Mouse (Mus musculus): Measurements from ENCODE around the gene Ang5. TPM values are rescaled to one million over a fixed set of nuclear protein-coding genes. Genes with fewer than 3 reads are reported as not detected.
"Not testable (repeated sequence)": the region's sequence is repeated elsewhere in the genome, so short reads cannot be mapped to it uniquely, and the experiment has no call there.

The Ang5 gene
- polyA plus RNA-seq, 1 experiment from 2014 or later = not detected

DNA sequence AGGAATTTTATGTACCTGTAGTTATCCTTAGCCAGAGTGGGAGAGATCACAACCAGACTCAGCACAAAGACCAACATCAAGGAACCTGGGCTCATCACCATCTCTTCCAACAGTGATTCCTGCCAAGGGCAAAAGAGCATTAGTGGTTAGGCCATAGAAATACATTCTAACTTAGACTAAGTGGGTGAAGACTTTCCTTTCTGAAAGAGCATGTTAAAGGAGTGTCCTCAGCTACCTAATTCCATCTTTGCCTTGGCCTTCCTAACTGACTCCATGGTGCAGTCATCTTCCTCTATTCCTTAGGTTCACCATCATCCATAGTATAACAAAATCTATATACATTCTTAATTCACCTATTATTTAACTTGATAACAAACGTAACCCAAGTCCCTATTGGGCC is 45.3 kb downstream of the Ang5 start, which contains the start of gene Ang6:
Gene Ang6, minus strand, starts transcription at position 101 of the 400 bp plus-strand sequence.
- H3K27me3 ChIP-seq (ENCODE audit: control insufficient read depth, insufficient read depth, low read length) = no peaks in the 10 kb centered on the region
- H3K9me3 ChIP-seq (ENCODE audit: control insufficient read depth, low read length) = no peaks in the 10 kb centered on the region
- no peak within 1 kb of the TSS for H3K9ac ChIP-seq (ENCODE audit: low read length)
- no peak within 1 kb of the TSS for H3K27ac ChIP-seq (replicated peaks)
- H3K36me3 ChIP-seq (ENCODE audit: control insufficient read depth, insufficient read depth, low read length) = no peaks in the 10 kb centered on the region
- ATAC-seq (ENCODE audit: low FRiP score, low TSS enrichment) (no peak), DNase-seq (ENCODE audit: low spot score) (no peak)
- no peak for TF ChIP-seq EP300 (optimal IDR thresholded peaks at IDR 0.05)
- no peak for TF ChIP-seq CTCF (IDR thresholded peaks at IDR 0.05; ENCODE audit: low read depth)
- no peak within 1 kb of the TSS for H3K4me3 ChIP-seq (ENCODE audit: low read depth, low read length)
- 82% methylated on average over 1 of the region's 1 CpGs for WGBS
- H3K4me2 ChIP-seq (replicated peaks; ENCODE audit: low read depth) = no peak within 1 kb of the TSS
- no peaks in the 10 kb centered on the region for H3K4me1 ChIP-seq (replicated peaks; ENCODE audit: control insufficient read depth, insufficient read depth)

DNA sequence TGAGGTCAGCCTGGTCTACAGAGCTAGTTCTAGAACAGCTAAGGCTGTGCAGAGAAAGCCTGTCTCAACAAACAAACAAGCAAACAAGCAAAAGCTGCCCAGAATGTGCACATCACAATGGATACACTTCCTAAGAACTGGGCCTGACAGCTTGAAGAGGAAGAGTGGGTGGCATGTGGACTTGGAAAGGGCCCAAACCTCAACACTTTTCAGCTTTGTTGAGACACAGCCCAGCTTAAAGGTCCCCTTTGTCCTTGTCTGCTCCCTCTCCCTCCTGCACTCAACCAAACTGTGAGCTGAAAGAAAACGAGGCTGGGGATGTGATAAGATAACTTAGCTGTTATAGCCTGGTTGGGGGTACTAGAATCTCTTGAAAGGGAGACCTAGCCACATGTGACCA is 51.2 kb downstream of the Ang5 start:
- H3K4me2 ChIP-seq (replicated peaks; ENCODE audit: low read depth); H3K27me3 ChIP-seq (ENCODE audit: control insufficient read depth, insufficient read depth, low read length); H3K27ac ChIP-seq (replicated peaks); H3K4me3 ChIP-seq (ENCODE audit: low read depth, low read length); H3K9me3 ChIP-seq (ENCODE audit: control insufficient read depth, low read length); ATAC-seq (ENCODE audit: low FRiP score, low TSS enrichment); H3K36me3 ChIP-seq (ENCODE audit: control insufficient read depth, insufficient read depth, low read length); H3K4me1 ChIP-seq (replicated peaks; ENCODE audit: control insufficient read depth, insufficient read depth); DNase-seq (ENCODE audit: low spot score); H3K9ac ChIP-seq (ENCODE audit: low read length): not testable (repeated sequence)
- WGBS = no CpG with 5 or more reads among the region's 1 CpGs

DNA sequence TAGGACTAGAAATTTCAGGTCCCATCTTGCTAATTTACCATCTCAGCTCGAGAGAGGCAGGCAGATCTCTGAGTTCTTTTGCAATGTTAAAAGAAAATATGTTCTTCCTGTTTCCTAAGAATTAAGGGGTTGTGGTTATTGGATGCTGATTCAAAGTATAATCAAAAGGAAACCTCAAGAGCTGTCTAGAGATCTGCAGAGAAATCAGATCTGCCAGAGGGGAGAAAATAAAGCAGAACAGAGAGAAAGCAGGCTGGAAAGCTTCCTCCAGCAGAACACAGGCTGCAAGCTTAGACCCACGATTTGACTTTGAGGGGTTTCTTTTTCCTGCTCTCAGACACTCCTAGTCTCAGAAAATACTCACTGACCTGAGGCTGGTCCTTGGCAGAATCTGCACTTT is 52.8 kb downstream of the Ang5 start:
- H3K9me3 ChIP-seq (ENCODE audit: control insufficient read depth, low read length); H3K27me3 ChIP-seq (ENCODE audit: control insufficient read depth, insufficient read depth, low read length); H3K36me3 ChIP-seq (ENCODE audit: control insufficient read depth, insufficient read depth, low read length); H3K9ac ChIP-seq (ENCODE audit: low read length); ATAC-seq (ENCODE audit: low FRiP score, low TSS enrichment); H3K4me1 ChIP-seq (replicated peaks; ENCODE audit: control insufficient read depth, insufficient read depth); DNase-seq (ENCODE audit: low spot score); H3K4me3 ChIP-seq (ENCODE audit: low read depth, low read length); H3K4me2 ChIP-seq (replicated peaks; ENCODE audit: low read depth); H3K27ac ChIP-seq (replicated peaks): not testable (repeated sequence)
- 33% methylated on average over 2 of the region's 2 CpGs for WGBS

Other genes starting within 250 kb of the Ang5 start
- gene Gm16506, start 229.6 kb upstream of the Ang5 start, polyA plus RNA-seq (2015; fragmentation: Nextera tagmentation; extraction: Ambion mirVana) = not detected in 2 replicates
- gene Gm6526, start 209.2 kb upstream of the Ang5 start, polyA plus RNA-seq (2015; fragmentation: Nextera tagmentation; extraction: Ambion mirVana) = not detected in 2 replicates
- gene Gm8180, start 172.3 kb upstream of the Ang5 start, polyA plus RNA-seq (2015; fragmentation: Nextera tagmentation; extraction: Ambion mirVana) = not detected in 2 replicates
- 0.41 and 0.67 TPM in 2 replicates for gene Ear1, start 81.6 kb upstream of the Ang5 start, polyA plus RNA-seq (2015; fragmentation: Nextera tagmentation; extraction: Ambion mirVana)
- not detected in 2 replicates for gene Ear10, start 33.5 kb upstream of the Ang5 start, polyA plus RNA-seq (2015; fragmentation: Nextera tagmentation; extraction: Ambion mirVana)
- gene Gm8113, start 31.7 kb upstream of the Ang5 start, polyA plus RNA-seq (2015; fragmentation: Nextera tagmentation; extraction: Ambion mirVana) = 3.2 and 3.6 TPM in 2 replicates
- not detected in 2 replicates for gene Ang6, start 45.2 kb downstream of the Ang5 start, polyA plus RNA-seq (2015; fragmentation: Nextera tagmentation; extraction: Ambion mirVana)
- gene Ear2, start 145.6 kb downstream of the Ang5 start, polyA plus RNA-seq (2015; fragmentation: Nextera tagmentation; extraction: Ambion mirVana) = 0.15 TPM in 1 of 2 replicates, not detected in the other
- not detected in 2 replicates for gene Gm3327, start 166.8 kb downstream of the Ang5 start, polyA plus RNA-seq (2015; fragmentation: Nextera tagmentation; extraction: Ambion mirVana)
- gene Gm8212, start 240.6 kb downstream of the Ang5 start, polyA plus RNA-seq (2015; fragmentation: Nextera tagmentation; extraction: Ambion mirVana) = not detected in 2 replicates